Mouse (Mus musculus) layer of hippocampus, postnatal 14 days (tissue): ENCODE measurements at regions not wholly inside any gene's neighbourhood (a gene's known extent, or its start where the extent isn't known, plus 50 kb on each side); places are given as distances from the start of the nearest gene placed in this dataset.

Experiments
- DNase-seq, 2 experiments: peaks; one replicate each; pipeline ENCODE4 v3.0.0; 2021 to 2022; ENCODE audit warnings: low spot score in 2 of 2, mixed read lengths in 1 of 2

DNA sequence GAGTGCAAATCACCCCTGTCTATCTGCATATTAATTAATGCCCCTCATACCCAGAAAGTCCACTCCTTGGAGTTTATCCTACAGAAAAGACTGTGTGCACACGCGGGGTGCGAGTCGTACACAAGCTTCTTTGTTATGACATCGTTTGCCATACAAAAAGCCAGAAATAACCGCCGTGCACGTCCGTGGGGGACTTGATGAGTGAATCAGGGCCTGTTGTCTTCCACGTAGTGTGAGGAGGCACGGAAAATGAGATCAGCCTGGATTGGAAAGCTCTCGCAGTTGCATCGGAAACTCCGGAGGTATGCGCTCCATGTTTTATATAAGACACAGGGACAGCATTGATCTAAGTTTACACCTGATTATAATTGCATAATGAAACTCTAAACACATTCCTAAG lies 120.3 kb downstream of the Etnk1 start:
- DNase-seq: no peak

DNA sequence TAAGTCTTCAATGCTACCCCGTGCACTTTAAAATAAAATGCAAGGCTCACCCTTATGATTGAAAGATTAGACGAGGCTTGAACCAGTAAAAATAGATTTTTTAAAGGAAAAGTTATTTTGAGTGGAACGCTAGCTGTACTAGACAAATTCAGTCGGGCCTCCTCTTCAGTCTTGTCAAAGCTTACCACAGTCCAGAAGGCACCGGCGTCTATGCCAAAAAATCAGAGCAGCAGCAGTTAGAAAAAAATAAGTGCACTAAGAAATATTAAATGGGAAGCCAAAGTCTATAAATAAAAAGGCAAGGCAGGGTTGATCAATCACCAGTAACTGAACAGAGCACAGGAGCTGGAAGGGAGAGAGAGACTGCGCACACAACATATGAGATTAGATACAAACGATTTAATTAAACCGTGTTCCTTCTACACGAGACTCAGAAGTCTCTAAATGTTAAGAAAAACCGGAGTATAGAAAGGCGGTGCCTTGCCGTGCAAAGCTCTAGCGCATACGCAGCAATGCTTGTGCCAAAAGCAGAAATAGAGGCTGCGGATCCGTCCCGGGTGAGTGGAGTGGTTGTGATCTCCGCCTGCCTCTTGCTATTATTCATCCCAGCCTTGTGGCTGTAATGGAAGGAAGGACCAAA lies 121.6 kb downstream of the Etnk1 start:
- DNase-seq: peak; percentile 23 to 61

DNA sequence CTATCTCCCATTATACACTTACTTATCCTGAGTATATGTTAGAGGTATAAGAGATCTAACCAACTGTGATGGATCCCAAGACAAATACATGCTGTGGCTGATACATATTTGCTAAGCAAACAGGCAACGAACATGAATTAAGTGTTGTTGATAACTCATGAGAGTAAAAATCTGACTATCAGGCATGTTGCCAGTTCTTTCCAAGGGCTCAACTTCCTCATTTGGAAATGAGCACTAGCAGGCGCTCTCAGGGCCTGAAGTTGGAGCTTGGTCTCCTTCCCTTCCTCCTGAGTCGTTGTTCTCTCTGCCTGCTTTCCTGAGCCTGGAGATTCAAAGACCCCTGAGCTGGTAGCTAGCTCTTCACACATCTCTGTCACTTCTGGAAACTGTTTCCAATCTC lies 126.6 kb downstream of the Etnk1 start:
- DNase-seq: no peak

DNA sequence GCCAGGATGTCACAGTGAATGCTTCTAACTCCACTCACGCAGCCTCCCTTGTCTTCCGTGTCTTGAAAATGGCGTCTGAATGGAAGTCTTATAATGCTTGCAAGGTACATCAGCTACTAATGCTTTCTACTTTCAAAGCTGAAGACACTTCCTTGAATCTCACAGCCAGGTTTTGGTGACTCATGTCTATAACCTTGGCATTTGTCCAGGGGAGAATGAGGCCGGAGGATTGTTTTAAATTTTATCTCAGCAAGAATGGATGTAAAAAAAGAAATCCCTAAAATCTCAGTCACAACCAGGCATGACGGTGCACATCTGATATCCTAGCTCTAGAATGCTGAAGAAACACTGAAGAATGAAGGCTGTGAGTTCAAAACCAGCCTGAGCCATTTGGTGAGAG lies 131.4 kb downstream of the Etnk1 start:
- DNase-seq: no peak

DNA sequence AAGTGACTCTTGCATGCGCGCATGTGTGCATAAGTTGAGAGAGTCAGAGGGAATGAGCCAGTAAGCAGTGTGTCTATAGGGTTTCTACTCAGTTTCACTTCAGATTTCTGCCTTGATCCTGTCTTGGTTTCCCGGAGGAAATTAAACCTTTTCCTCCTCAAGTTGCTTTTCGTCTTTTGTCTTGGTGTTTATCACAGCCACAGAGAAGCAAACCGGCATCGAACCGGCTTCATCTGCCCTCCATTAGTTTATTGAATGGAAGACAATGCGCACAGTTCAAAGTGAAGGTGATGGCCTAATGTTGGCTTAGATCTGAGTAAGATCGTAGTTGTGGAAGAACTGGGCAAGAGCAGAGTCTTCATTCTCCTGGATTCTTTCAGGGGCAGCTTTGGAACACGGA lies 134.4 kb downstream of the Etnk1 start:
- no peak for DNase-seq

DNA sequence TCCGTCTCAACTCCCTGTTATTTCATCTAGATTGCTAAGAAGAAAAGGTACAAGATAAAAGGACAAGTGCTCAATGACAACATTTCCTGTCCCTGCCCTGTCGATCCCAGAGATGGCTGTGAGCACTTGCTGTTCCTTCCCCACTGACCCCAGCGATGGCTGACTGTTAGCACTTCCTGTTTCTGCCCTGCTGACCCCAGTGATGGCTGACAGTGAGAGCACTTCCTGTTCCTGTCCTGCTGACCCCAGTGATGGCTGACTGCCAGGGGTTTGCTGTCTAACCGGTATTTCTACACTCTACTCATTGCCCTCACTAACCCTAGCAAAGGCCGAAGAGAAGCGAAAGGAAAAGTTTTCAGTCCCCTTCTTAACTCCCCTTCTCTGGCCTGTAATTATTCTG lies 140.3 kb downstream of the Etnk1 start:
- no peak for DNase-seq

DNA sequence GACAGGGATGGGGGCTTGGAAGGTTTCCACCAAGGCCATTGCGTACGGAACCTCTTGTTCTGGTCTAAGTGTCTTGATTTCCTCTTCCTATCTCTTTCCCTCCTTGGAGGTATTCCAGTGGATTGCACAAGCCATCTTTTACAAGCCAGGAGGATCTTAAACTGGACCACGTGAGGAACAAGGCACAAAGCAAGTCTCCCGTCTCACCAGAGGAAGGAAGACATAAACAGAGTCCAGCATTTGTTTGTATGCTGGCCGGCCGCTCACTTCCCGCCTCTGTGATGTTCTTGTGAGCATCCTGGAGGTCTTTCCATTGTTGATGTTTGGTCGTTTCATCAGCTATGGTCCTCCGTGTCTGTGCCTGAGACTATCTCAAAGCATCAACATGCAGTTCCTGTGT lies 148.8 kb downstream of the Etnk1 start:
- DNase-seq: no peak

DNA sequence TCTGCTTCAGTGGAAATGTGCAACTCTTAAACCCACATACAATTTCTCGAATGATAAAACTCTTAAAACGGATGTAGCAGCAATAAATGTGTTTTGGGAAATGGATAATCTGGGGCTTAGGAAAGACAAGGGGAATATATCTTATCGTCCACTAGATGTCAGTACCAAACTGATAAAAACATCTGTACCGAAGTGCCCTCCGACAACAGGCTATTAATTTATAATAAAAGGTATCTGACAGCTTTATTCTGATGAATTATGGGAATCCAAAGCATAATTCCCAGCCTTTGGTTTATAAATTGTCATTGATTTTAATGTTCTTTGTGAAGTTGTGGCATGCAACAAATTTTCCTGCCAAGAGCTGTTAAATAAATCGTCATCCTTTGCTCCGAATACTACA lies 153.4 kb downstream of the Etnk1 start:
- DNase-seq: peak in 1 of 2 experiments; percentile 48

DNA sequence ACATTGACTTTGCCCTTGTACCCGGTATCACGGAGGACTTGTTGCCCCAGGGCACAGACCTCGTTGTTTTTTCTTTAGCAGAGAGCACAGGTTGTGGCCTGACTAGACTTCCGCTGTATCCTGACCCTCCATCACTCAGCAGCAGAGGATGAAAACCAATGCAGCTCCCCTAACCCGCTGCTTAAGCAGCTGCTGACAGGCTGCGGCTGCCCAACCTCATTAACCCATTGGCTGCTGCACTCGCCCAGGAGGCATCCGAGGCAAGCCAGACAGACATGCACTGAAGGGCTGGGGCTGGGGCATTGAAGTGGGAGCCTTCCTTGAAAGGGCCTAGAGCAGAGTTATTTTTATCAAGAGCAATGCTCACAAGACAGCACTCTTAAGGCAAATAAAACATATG lies 157.6 kb downstream of the Etnk1 start:
- no peak for DNase-seq

DNA sequence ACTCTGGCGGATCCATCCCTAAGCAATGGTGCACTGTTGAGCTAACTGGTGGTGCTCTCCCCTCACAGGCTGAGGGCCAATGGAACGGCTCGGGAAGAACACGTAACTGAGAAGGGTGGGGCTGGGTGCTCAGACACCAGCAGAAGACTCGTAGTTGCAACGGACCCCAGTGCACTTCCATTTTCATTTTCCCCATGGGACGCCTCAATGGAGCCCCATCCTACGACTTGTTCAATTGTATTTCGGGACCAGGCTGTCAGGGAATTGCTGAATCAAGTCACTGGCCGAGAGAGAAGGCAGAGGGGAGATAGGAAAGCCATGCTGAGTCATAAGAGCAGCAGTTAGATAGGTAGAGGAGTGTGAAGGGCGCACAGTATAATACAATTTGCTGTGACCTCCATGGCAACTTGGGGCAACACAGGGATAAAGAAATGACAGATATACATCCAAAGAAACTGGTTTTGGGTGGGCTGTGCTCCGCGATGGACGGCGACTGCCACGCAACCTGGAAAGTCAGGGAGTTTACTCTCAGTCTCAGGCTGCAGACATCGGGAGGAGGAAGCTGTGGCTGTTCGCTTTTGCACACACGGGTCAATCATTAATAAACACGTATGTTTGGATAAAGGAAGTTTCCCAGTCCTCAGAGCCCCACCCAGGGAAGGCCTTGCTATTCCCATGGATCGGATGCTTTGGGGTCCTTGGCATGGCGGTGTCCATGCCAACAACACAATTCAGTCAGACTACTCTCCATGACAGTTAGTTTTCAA lies 160.1 kb downstream of the Etnk1 start:
- no peak for DNase-seq

DNA sequence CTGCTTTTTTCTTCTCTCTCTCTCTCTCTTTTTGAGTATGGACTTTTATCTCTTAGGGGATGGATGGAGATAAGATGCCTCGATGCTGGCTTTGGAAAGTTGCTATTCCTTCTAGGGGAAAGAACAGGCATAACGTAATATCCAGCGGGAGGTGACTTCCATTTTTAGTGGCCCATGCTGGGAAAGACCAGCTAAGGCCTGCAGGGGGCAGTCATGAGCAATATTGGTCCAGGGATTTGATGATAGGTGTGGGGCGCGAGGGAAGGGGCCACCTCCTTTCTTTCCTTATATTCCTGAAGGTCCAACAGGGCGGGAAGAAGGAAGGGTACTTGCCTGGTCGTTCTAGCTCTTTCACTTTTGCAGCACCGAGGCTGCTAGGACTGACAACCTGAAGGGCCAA lies 160.8 kb downstream of the Etnk1 start:
- no peak for DNase-seq

DNA sequence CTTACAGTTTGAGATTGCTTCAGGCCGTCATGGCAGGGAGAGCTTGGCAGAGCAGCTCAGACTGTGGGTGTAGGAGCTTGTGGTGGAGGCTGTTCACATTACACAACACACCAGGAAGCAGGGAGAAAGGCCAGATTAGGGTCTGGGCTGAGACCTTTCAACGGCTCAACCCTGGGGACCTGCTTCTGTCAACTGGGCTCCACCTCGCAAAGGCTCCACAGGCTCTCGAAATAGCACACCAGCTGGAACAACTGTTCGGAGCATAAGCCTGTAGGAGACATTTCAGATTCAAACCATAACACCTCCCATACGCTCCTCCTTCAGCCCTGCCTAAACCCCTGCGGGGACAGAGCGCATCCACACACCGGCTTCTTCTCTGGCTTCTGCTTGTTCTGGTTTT lies 161.2 kb downstream of the Etnk1 start:
- DNase-seq: no peak

DNA sequence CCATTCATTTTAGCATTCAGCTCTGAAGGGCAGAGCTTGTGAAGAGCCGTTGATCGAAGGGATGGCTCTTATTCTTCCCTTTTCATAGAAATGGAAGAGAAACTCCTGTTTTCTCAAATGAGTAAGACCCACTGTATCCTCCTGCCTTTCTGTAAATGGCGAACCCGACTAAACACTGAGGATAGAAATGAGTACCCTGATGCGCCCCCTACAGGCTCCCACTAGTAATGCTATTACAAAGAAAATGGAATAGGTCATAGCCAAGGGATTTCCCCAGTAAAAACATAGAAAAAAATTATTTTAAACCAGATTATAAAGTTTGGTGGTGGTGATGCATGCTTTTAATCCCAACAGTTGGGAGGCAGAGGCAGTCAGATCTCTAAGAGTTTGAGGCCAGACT lies 162.1 kb downstream of the Etnk1 start:
- no peak for DNase-seq

DNA sequence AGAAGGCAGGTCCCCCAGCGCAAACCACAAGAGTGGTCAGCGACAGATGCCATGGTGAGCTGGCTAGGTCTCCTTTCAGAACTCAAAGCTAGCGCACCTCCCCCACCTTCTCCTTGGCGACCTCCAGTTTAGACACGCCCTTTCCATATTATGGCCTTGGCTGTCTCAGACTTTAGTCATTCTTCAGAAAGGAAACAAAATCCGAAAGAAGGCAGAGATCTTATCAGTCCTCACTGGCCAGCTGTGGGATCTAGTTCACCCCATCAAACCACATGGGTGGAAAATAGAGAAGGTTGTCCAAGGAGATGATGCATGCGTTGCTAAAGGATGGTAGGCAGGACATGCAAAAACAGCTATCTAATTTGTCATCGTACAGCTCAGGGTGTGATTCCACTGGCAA lies 166.5 kb downstream of the Etnk1 start:
- no peak for DNase-seq

DNA sequence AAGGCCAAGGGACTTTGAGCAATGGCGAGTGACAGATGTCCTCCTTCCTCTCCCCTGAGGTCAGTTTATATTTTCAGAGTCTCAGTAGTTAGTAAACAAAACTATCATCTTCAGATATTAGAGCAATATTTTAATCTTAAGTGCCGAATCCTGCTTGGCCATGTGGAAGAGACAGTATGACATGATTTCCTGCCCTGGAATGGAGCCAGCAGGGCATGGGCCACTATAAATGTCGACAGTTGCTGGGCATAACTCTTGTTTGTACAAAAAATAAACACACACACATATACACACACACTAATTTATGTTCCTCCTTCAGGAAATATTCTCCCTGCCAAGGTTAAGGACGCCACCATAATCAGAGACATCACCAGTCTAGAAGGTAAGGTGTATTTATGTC lies 169.6 kb downstream of the Etnk1 start:
- DNase-seq: no peak

DNA sequence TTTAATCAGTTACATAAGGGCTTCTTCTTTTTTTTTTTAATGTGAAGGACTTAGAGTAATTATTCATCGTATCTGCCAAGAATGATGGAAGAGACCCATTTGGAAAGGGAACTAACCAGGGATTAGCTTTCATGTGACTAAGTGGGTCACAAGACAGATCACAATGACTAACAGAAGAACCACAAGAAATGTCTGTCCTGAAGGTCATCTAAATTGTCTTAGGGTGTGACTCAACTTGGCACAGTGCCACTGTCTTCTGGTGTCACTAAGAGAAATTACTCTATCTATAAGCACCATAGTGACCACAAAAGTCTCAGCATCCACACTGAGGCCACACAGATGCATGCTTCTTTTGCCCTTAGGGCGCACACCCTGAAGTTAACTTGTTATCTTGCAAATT lies 182.0 kb downstream of the Etnk1 start:
- DNase-seq: no peak

DNA sequence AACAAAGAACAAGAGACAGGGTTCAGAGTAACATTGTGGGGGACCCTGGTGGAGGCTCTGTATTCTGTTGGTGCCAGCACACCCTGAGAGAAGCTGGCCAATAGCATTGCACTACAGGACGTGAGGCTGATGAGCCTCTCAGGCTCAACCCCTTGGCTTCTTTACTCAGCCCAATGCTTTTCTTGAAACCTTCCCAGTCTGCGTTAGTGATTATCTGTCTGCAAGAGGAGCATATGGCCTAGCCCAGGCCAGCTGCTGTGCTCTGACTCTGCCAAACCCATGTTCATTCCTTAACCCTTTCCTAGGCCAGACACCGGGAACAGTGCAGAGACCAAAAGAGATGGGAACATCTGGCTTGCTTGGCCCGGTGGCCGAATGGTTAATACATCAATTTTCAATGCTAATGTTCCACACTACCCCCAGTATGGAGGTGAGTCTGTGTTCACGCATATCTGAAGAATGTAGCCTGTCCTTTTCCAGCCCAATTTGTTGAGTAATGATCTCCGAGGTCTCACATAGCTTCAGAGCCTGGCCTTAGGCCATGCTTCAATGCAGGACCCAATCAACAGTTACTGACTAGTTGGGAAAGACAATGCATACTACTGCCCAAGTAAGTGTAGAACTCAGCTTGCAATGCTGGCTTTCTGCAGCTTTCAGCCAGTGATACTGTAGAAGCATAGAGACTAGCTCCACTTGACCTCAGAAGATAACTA lies 192.5 kb downstream of the Etnk1 start:
- peak in 1 of 2 experiments; percentile 50 for DNase-seq

DNA sequence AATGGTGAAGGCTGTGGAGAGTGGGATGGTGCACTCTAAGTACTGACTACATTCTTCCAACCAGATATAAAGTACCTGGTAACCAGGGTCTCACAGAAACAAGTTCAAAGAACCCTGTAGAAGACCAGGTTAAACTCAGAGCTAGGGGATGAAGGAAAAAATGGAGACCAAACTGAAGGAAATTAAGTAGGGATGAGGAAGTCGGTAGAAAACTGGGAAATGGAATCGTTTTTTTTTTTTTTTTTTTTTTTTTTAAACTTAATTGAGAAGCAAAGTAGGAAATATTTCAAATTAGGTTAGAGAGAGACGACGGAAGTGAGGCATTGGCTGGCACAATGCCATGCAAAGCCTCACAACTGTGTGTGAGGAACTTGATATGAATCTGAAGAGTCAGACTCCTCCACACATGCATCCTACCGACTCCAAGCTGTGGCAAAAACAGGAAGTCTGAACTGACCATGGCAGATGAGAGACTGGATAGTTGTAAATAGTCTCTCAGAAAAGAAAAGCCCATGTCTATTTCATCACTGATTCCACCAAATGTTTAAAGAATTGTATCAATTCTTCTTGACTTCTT lies 194.2 kb downstream of the Etnk1 start:
- no peak for DNase-seq

DNA sequence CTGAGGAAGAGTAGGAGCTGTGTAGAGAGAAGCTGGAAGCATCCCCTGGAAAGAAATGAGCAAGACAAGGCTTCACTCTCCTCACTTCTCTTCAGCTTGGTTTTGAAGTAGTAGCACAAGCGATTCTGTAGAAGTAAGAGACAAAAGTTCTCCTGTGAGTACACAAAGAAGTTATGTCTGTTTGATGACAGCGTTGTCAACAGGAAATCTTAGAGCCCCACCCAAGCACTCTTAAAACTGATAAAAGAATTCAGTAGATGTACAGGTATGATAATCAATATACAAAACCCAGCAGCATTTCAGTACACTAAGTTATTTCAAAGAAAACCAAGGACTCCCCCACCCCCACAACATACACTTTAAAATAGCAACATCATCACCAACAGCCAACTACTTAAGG lies 194.9 kb downstream of the Etnk1 start:
- DNase-seq: no peak

DNA sequence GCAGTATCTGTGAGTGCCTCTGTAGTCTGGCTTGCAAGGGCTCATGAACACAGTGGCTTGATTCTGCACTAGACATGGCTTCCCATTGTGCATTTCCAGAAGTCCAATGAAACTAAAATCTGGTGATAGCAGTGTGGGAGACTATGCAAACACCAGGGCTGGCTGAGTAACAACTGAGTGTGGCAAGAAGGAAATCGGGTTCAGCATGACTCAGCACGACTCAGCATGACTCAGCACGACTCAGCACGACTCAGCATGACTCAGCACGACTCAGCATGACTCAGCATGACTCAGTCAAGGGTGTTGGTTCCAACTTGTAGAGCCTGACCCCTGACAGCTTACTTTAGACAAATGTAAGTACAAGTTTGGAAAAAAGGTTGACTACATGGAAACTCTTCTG lies 198.8 kb downstream of the Etnk1 start:
- DNase-seq: no peak

DNA sequence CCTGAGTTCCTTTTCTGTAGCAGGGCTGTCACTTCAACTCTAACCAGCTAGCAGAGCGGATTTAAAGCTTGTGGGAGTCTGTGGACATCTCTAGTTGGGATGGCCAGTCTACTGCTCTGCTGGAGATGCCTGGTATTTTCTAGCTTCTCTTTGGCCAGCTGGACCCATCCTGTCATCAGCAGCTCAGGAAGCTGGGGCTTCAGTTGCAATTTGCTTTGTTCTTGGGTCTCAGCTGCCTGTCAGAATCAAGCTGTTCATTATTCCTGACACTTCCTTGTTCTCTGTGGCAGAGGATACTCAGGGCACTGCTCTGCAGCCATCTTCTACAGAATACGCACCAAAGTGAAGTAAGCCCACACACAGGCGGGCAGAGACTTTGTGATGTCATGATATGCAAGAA lies 200.8 kb downstream of the Etnk1 start:
- DNase-seq: no peak

DNA sequence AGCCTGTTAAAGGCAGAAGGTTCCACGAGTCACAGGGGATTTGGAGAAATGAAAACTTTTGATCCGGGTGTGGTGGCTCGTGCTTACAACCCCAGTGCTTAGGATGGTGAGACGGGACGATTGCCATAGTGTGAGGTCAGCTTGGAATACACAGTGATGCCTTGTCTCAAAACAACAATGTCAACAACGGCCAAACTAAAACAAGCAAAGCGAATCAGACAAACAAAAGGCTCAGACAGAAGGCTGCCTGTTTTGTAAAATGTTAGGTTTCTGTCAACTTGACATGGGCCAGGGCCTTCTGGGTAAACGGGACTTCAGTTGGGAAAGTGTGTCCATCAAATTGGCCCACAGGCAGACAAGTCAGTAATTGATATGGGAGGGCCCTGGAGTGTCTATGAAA lies 201.6 kb downstream of the Etnk1 start:
- DNase-seq: no peak
